Mouse (Mus musculus) cerebellum, adult 2 months (tissue): ENCODE measurements around the gene Spns2. TPM values are rescaled to one million over a fixed set of nuclear protein-coding genes. Genes with fewer than 3 reads are reported as not detected.

Experiments used
- DNase-seq, 2 experiments: peaks; one replicate each; pipeline ENCODE4 v3.0.0; 2021
- H3K27ac ChIP-seq: fragments of 200-500 bp; 2 replicates; pipeline ENCODE4 v1.5.1; 2012; ENCODE audit warnings: low read length, control low read depth, inconsistent platforms; ENCODE audit not compliant: insufficient read depth
- H3K27me3 ChIP-seq: fragments of 200-500 bp; 2 replicates; pipeline ENCODE4 v1.6.1; 2012; ENCODE audit warnings: inconsistent platforms, mild to moderate bottlenecking, low read length, moderate library complexity; ENCODE audit not compliant: control insufficient read depth, insufficient read depth
- H3K4me1 ChIP-seq: fragments of 200-500 bp; 2 replicates; pipeline ENCODE4 v1.6.1; 2011; ENCODE audit warnings: low read length; ENCODE audit not compliant: control insufficient read depth, insufficient read depth
- H3K4me3 ChIP-seq: fragments of 200-500 bp; replicated peaks from 2 replicates; pipeline ENCODE3; 2011; ENCODE audit warnings: mild to moderate bottlenecking, low read depth, low read length, control low read depth; ENCODE audit not compliant: insufficient read depth
- CTCF ChIP-seq: fragments of 200-500 bp; IDR thresholded peaks from 2 replicates; pipeline ENCODE4 v1.5.1; 2011; ENCODE audit warnings: low read depth, mild to moderate bottlenecking, control low read depth, low read length, moderate library complexity, borderline replicate concordance; ENCODE audit not compliant: insufficient read depth
- POLR2A ChIP-seq: fragments of 200-500 bp; IDR thresholded peaks from 2 replicates; pipeline ENCODE4 v1.6.1; 2011; ENCODE audit warnings: low read length, control low read depth, borderline replicate concordance; ENCODE audit not compliant: insufficient read depth
- WGBS: fragments of 180-500 bp; shearing (Covaris S2); methylation state at CpG from one replicate; pipeline ENCODE4 v1.1.7; 2018; 5-methylcytosine and 5-hydroxymethylcytosine counted together
- polyA plus RNA-seq: library from polyadenylated mRNA; depleted of rRNA; stranded (reverse); fragments of >200 nt; gene quantifications from 2 replicates; pipeline ENCODE4 v1.2.3, GENCODE M21; 2012

The Spns2 gene
- polyA plus RNA-seq, 1 experiment = 59.5 TPM

GRCm38 (mm10) chr11:72508651-72509050 lies 18.9 kb upstream of the Spns2 start:
- no peaks in the 10 kb centered on the region; the same call in 1 of the 2 replicates for H3K4me1 ChIP-seq
- no peaks in the 10 kb centered on the region for H3K27me3 ChIP-seq
- no peak overlapping the region for H3K4me3 ChIP-seq
- no peak overlapping the region for H3K27ac ChIP-seq
- WGBS = 40% methylated on average over 5 of the region's 5 CpGs
- no peak for TF ChIP-seq CTCF
- no peak for TF ChIP-seq POLR2A
- no peak for DNase-seq

- Histone ChIP-seq H3K4me3 (no peak overlapping the region), H3K4me1 (no peaks in the 10 kb centered on the region; the same call in 1 of the 2 replicates), H3K27me3 (no peaks in the 10 kb centered on the region), H3K27ac (no peak overlapping the region)
- TF ChIP-seq CTCF = no peak
- no peak for TF ChIP-seq POLR2A
- no peak for DNase-seq
Observed at GRCm38 (mm10) chr11:72507651-72508050, 17.9 kb upstream of the Spns2 start.

- Histone ChIP-seq H3K4me1 (no peaks in the 10 kb centered on the region; the same call in 1 of the 2 replicates), H3K27ac (no peak overlapping the region), H3K4me3 (no peak overlapping the region), H3K27me3 (no peaks in the 10 kb centered on the region)
- TF ChIP-seq POLR2A (no peak), CTCF (no peak)
- no peak for DNase-seq
- 35% methylated on average over 10 of the region's 10 CpGs for WGBS
Observed at GRCm38 (mm10) chr11:72504016-72504797, 14.5 kb upstream of the Spns2 start.

- no peaks in the 10 kb centered on the region for H3K4me1 ChIP-seq
Observed at GRCm38 (mm10) chr11:72503501-72503921, 13.8 kb upstream of the Spns2 start.

GRCm38 (mm10) chr11:72502236-72502635 lies 12.5 kb upstream of the Spns2 start:
- Histone ChIP-seq H3K4me3 (no peak overlapping the region), H3K4me1 (no peaks in the 10 kb centered on the region), H3K27ac (no peak overlapping the region), H3K27me3 (no peaks in the 10 kb centered on the region)
- TF ChIP-seq POLR2A (no peak), CTCF (no peak)
- WGBS = 52% methylated on average over 8 of the region's 8 CpGs
- no peak for DNase-seq

More at GRCm38 (mm10) chr11:72503501-72503921, 13.8 kb upstream of the Spns2 start:
- H3K27me3 ChIP-seq = no peaks in the 10 kb centered on the region
- TF ChIP-seq CTCF = no peak
- TF ChIP-seq POLR2A = no peak
- no peak overlapping the region for H3K4me3 ChIP-seq
- WGBS = 54% methylated on average over 5 of the region's 5 CpGs
- DNase-seq = no peak
- H3K27ac ChIP-seq = no peak overlapping the region

GRCm38 (mm10) chr11:72501426-72502002 lies 11.8 kb upstream of the Spns2 start:
- WGBS = 36% methylated on average over 5 of the region's 5 CpGs
- DNase-seq = no peak
- Histone ChIP-seq H3K27ac (no peak overlapping the region), H3K4me1 (no peaks in the 10 kb centered on the region), H3K27me3 (no peaks in the 10 kb centered on the region), H3K4me3 (no peak overlapping the region)
- TF ChIP-seq POLR2A = no peak
- no peak for TF ChIP-seq CTCF

GRCm38 (mm10) chr11:72500139-72500538 lies 10.4 kb upstream of the Spns2 start:
- no peak overlapping the region for H3K4me3 ChIP-seq
- WGBS = 92% methylated on average over 4 of the region's 4 CpGs
- no peak overlapping the region for H3K27ac ChIP-seq
- H3K4me1 ChIP-seq = no peaks in the 10 kb centered on the region
- H3K27me3 ChIP-seq = no peaks in the 10 kb centered on the region
- TF ChIP-seq POLR2A = no peak
- no peak for TF ChIP-seq CTCF
- DNase-seq = no peak

- DNase-seq = no peak
- Histone ChIP-seq H3K27ac (no peak overlapping the region), H3K4me1 (no peaks in the 10 kb centered on the region), H3K27me3 (no peaks in the 10 kb centered on the region), H3K4me3 (no peak overlapping the region)
- WGBS = 46% methylated on average over 4 of the region's 4 CpGs
- TF ChIP-seq CTCF (no peak), POLR2A (no peak)
Observed at GRCm38 (mm10) chr11:72497367-72497766, 7.7 kb upstream of the Spns2 start.
